Mouse (Mus musculus): ENCODE results near the gene Adamts9.

The Adamts9 gene

DNA sequence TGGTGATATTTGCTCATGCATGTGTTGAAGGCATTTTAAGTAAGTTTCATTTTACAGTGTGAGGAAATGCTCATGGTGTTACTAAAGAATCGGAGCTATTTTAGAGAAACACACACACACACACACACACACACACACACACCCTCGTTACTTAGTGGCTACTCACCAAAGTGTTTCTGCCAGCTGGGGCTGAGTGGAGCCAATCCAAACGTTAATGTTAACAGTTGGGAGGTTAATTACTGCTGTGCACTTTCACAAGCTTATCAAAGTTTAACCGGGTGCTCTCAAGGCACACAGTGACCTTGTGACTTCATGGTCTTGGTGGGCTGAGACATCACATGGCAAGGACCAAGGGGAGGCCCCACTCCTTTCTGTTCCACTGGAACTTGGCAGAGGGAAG is 21.4 kb downstream of the Adamts9 start:
- DNase-seq = no peak

GRCm38 (mm10) chr6:92920938-92921689 is 22.2 kb downstream of the Adamts9 start:
- no peak for DNase-seq

- no peak for DNase-seq
Observed at GRCm38 (mm10) chr6:92910611-92911010, 32.7 kb downstream of the Adamts9 start.

DNA sequence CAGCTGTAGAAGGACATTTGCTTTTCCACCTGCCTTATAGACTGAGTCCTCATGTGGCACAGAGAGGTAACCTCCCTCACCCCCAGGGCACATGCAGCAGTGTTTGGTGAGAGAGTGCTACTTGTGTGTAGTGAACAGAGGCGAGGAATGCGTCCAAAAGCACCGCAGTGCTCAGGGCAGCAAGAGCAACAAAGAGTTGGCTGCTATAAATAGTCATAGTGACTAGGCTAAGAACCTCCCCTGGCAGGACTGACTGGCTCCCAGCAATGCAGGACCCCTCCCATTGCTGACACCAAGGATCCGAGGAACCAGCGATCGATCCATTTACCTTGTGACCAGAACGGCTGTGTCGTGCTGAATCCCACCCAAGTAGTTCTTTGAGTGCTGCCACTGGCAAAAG is 33.9 kb downstream of the Adamts9 start:
- no peak for DNase-seq

- no peak for DNase-seq
Observed at GRCm38 (mm10) chr6:92905922-92906321, 37.4 kb downstream of the Adamts9 start.

DNA sequence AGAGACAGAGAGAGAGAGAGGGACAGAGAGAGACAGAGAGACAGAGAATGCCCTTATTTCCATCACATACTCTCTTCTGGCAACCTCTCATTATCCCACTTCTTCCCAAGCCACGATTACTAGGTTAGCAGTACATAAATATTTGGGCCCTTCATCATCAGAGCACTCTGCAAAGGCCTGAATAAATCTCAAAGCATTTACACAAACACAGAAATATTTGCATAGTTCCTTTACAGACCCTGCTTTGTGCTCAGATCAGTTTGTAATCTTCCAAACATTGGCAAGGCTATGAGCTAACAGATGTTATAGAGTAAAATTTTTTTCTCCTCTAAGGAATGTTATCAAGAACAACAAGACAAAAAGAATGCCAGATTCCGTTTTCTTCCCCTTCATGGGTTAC is 38.8 kb downstream of the Adamts9 start:
- no peak for DNase-seq

DNA sequence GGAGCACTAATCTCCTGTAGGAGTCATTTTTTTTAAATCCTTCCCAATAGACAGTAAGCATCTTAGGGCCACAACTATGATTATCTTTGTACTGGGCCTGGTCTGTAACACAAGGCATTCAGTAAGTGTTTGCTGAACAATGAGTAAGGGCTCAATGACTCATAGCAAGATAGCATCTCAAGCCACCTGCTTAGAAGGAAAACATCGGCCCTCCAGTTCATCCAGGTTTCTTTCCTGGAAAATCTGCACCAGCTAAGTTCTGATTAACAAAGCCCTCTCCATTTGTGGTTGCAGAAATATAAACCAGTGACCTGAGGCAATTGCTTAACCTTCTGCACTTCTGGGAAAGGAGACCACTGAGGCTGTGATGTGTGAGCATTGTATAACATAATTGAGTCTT is 39.3 kb downstream of the Adamts9 start:
- no peak for DNase-seq

DNA sequence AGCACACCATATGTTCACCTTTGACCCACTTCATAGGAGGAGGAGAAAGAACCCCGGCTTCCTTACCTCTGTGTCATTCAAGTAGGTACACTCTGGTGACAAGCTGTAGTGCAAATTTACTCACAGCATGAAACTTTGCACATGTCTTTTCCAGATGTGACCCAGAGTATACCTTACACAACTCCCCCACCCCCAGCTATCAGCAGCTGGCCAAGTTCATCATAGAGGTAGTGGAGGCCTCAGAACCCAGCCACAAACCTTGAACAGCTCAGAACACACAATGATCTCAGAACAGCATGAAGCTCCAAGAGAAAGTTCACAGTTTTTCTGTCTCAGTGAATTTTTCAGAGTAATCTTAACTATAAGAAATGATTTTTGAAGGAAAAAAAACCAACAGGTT is 51.8 kb downstream of the Adamts9 start:
- DNase-seq = no peak

GRCm38 (mm10) chr6:92883131-92883900 is 60.0 kb downstream of the Adamts9 start:
- no peak for DNase-seq

DNA sequence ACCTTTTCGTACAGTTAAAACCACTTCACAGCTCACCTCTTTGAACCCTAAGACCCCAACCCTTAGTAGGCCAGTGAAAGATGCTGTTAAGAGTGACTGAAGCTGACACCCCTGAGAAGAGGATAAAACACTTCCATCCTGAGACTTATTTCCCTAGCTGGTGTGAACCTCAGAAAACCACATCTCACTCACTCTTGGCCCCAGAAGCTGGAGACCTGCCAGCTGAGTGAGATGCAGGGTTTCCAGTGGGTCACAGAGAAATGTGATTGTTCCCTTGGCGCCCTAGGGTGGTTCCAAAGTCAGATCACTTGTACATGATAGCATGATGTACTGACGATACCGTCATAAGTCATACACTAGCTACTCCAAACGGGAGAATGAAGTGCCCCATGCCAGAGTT is 60.8 kb downstream of the Adamts9 start:
- DNase-seq = no peak

- no peak for DNase-seq
Observed at GRCm38 (mm10) chr6:92879700-92880265, 63.5 kb downstream of the Adamts9 start.

DNA sequence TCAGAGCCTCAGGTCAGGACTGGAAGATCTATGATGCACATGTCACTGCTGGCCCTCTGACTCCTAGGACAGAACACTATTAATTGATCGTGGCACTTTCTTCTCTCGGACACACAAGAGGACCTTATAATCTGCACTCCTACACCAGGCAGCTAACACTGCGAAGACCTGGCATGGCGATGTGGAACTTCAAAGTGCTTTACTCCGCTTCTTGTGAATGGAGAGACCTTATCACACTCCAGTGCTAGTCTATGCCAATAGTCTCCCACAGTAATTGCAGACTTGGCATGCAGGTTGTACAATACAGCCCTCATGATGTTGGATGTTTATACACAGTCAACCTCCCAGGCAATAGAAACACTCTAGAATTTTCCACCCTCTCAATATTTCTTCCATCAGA is 64.5 kb downstream of the Adamts9 start:
- DNase-seq = no peak

DNA sequence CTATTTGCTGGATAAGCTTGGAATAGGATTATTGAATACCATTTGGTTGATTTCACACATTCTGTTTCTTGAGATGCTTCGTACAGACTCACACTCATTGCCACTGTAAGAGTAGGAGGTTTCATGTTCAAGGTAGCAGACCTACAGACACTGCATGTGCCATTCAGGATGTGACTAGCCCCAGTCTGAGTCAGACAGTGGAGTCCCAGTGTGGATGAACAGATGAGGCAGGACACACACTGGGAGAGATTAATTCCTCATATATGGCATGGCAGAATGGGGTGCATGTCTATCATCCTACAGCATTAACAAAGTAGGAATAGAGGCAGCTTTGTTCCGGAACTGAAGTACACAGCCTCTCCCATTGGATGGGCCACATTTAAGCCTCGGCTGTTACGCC is 66.1 kb downstream of the Adamts9 start:
- no peak for DNase-seq

DNA sequence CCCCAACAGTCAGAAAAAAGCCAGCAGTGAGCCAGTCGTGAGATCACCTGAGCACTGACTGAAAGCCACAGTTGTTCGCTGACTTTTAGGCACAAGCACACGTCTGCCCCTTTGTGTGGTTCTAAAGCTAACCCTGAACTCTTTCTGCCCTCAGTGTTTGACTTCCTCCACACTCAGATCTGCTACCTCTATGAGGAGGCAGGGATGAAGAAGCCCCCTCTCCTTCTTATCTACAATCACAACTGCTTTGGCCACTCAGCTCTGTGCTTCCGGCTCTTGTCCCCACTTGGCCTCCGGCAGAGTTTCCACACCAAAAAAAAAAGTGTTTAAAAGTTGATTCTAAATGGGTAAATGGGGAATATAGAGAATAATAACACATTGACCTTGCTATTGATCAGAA is 67.2 kb downstream of the Adamts9 start:
- no peak for DNase-seq

DNA sequence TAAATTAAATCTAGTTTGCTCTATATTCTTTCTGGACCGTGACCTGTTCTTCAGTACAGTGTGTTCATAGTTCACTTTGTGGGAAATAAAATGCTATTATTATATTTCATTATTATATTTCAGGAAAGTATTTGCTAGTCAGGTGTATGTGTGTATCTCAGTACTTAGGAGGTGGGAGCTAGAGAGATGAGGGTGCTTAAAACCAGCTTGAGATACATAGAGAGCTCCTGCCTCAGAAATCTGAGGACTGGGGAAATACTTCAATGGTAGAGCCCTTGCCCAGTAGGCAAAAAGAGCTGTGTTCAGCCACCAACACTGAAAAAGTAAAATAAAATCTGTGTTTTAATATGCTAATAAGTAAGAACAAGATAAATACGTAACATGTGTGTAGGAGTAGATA is 68.0 kb downstream of the Adamts9 start:
- DNase-seq = no peak

DNA sequence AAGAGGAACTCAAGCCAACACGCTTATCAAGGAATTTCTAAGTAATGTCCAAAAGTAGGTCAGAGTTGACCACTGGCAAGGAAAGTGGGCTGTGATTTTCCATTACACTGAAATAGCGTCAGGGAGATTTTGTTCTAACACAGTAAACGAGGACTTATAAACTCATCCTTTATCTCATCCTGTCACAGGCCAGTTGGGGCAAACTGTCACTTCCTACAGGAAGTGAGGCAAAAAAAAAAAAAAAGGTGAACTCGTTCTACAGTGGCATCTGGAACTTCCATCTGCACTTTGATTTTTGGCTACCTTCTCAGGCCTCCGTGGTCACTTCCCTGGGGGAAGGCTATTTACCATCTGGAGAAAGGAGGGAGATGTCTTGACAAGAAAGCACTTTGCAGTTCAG is 68.4 kb downstream of the Adamts9 start:
- DNase-seq = no peak

- DNase-seq = no peak
Observed at GRCm38 (mm10) chr6:92872766-92873165, 70.5 kb downstream of the Adamts9 start.

- DNase-seq = no peak
Observed at GRCm38 (mm10) chr6:92871813-92872212, 71.5 kb downstream of the Adamts9 start.

GRCm38 (mm10) chr6:92869582-92870219 is 73.6 kb downstream of the Adamts9 start:
- DNase-seq = no peak

DNA sequence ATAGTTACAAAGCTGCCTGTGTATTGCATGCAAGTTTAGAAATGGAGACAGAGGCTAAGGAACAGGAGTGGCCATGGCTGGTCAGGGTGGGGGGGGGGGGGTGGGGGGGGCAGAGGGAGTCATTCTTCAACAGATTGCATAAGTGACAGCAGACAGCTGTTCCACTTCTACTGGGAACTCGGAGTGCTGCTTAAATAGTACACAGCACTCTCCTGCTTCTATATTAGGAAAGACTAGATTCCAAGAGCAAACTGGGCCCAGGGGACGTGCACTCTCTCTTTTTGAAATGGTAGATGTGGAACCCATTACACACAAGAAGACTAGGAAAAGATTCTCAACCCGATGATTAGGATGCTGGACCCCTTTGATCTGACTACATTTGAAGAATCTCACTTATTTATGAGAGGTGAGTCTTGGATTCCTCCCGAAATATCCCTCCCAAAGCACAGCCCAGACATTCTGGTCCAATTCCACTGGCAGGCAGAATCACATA is 74.2 kb downstream of the Adamts9 start, which contains the start of gene Gm15737:
Gene Gm15737 (plus strand): TSS at position 269 of the 493 bp plus-strand sequence.
- DNase-seq = no peak

- no peak for DNase-seq
Observed at GRCm38 (mm10) chr6:92862599-92862998, 80.7 kb downstream of the Adamts9 start.

GRCm38 (mm10) chr6:92860285-92860912 is 82.9 kb downstream of the Adamts9 start:
- DNase-seq = no peak
